Comparison of ENCODE assay signal across 12 mouse cellular contexts in the genomic region with DNA sequence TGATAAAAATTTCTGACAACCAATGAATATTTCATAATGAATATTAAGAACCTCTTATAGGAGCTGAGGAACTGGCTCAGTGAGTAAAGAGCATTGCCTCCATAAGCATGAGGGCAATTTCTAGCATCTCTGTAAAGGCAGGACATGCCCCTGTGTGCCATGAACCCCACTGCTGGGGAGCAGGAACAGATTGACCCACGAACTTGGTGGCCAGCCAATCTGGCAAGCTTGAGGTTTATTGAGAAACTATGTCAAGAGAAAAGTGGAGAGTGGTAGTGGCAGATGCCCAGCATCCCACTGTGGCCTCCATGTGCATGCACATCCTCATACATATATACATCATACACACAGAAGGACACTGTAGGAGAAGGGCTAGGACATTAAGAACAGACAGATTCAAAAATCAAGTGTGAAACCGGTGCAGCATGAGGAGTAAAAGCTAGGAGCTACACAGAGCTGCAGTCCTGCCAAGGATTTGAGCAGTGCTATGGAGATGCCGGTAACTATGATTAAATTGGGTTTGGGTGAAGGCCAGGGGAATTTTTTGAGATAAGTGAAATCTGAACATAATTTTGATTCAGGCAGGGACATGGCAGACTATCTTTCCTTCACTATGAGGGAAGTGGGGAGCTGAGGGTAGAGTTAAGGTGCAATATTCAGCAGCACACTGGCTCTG.
A peak's percentile ranks its signal among the peaks of the same experiment; 100 is the strongest.
DNase-seq lines count a peak whose midpoint lies in the region; ATAC-seq and TF ChIP-seq lines count a peak whose summit lies in the region.
"Had no signal": no experiment of that assay in that cellular context is flagged by ENCODE, and none has a peak within 500 bp of the region (broad histone marks: within the 10 kb centered on the region; RNA-seq: fewer than 3 reads in every experiment).

No protein-coding gene starts in this region.

- no peak overlapping the region for H3K27ac ChIP-seq in kidney, adult 2 months (ENCODE audit: insufficient read depth, low read depth, low read length)
- H3K27ac ChIP-seq in kidney, embryonic 14.5 days (ENCODE audit: low read depth, low read length): no peak overlapping the region
- H3K27ac ChIP-seq: macrophage; neural tube, embryonic 12.5 days had no signal

- H3K9me3 ChIP-seq in kidney, embryonic 14.5 days (ENCODE audit: control insufficient read depth, low read length): no peaks in the 10 kb centered on the region
- H3K9me3 ChIP-seq: neural tube, embryonic 12.5 days had no signal

- no peaks in the 10 kb centered on the region for H3K4me1 ChIP-seq in kidney, adult 2 months (ENCODE audit: control insufficient read depth, insufficient read depth, low read length)
- no peaks in the 10 kb centered on the region for H3K4me1 ChIP-seq in kidney, embryonic 14.5 days (ENCODE audit: control insufficient read depth, insufficient read depth, low read length)
- H3K4me1 ChIP-seq: neural tube, embryonic 12.5 days had no signal

- no peak overlapping the region for H3K4me2 ChIP-seq in kidney, embryonic 14.5 days (replicated peaks; ENCODE audit: low read depth, low read length)
- H3K4me2 ChIP-seq: neural tube, embryonic 12.5 days had no signal

- no peak overlapping the region for H3K4me3 ChIP-seq in kidney, adult 2 months (ENCODE audit: insufficient read depth, low read depth, low read length)
- H3K4me3 ChIP-seq in kidney, embryonic 14.5 days (ENCODE audit: low read length): no peak overlapping the region
- H3K4me3 ChIP-seq: neural tube, embryonic 12.5 days had no signal

- H3K36me3 ChIP-seq in kidney, adult 2 months (ENCODE audit: control insufficient read depth, insufficient read depth, low read length): no peaks in the 10 kb centered on the region; the same call in 1 of the 2 replicates
- H3K36me3 ChIP-seq in kidney, embryonic 14.5 days (ENCODE audit: control insufficient read depth, insufficient read depth, low read length): peaks cover 5% of the 10 kb centered on the region; the same call in 1 of the 2 replicates
- H3K36me3 ChIP-seq: neural tube, embryonic 12.5 days had no signal

- no peak for TF ChIP-seq CTCF in kidney, adult 2 months (conservative IDR thresholded peaks at IDR 0.05; ENCODE audit: insufficient read depth, insufficient read length, low read depth, low read length)

- DNase-seq in kidney, adult 2 months: peak; percentile 22
- DNase-seq in right cerebral cortex, adult 18-20 months: peak; percentile 41
- DNase-seq in right cerebral cortex, postnatal 14 days: no peak
- DNase-seq in cerebellum, adult 18-20 months: peak; percentile 57 to 58
- DNase-seq in lung, postnatal 14 days: peak; percentile 32
- DNase-seq in urinary bladder, adult 18-20 months (ENCODE audit: low spot score in 2 of 2): no peak
- DNase-seq in thymus, postnatal 14 days: no peak
- DNase-seq: kidney, postnatal 14 days had no signal

- H3K27me3 ChIP-seq in kidney, adult 2 months (replicated peaks; ENCODE audit: control insufficient read depth, insufficient read depth, low read length): no peaks in the 10 kb centered on the region
- no peaks in the 10 kb centered on the region for H3K27me3 ChIP-seq in kidney, embryonic 14.5 days (ENCODE audit: control insufficient read depth, insufficient read depth, low read length)
- H3K27me3 ChIP-seq: neural tube, embryonic 12.5 days; Patski had no signal

- 75% methylated on average over 3 of the region's 3 CpGs for WGBS in kidney, adult 2 months
- WGBS in kidney, embryonic 14.5 days: 86% methylated on average over 3 of the region's 3 CpGs

- TF ChIP-seq POLR2A in kidney, adult 2 months (IDR thresholded peaks at IDR 0.05; ENCODE audit: low read depth, low read length): no peak

- ATAC-seq in kidney, embryonic 14.5 days (ENCODE audit: low FRiP score, low TSS enrichment): no peak
- ATAC-seq: Patski had no signal

- H3K9ac ChIP-seq in kidney, embryonic 14.5 days (ENCODE audit: low read depth, low read length): no peak overlapping the region
- H3K9ac ChIP-seq: neural tube, embryonic 12.5 days had no signal

Comparison
In these comparisons a context has a peak if more than half of its experiments do, and no peak if none do; other contexts are left out.
1. DNase-seq: peak in kidney, adult 2 months (single experiment), right cerebral cortex, adult 18-20 months (single experiment), cerebellum, adult 18-20 months (2 of 2) and lung, postnatal 14 days (single experiment); none in right cerebral cortex, postnatal 14 days (single experiment), urinary bladder, adult 18-20 months (0 of 2) and thymus, postnatal 14 days (single experiment).